In the genomic region with DNA sequence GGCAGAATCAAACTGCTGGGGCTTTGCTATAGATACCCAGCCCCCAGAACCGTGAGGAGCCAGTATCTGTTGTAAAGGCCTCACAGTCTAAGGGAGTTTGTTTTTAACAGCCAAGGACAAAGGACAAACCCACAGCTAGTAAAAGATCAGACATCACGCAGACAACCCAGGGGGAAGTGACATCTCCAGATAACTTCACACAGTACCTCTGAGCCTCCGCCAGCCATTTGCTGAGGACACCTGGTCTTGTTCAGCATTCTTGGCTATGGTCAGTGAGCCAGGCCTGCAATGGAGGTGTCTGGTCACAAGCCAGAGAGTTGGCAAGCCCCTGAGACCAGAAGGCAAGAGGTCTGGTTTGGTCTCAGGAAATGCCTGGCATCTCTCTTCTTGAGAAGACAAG, we compare ENCODE assay signal across 8 mouse cellular contexts. TPM values are rescaled to one million over a fixed set of nuclear protein-coding genes. Genes with fewer than 3 reads are reported as not detected.
DNase-seq lines count a peak whose midpoint lies in the region; ATAC-seq and TF ChIP-seq lines count a peak whose summit lies in the region.

No protein-coding gene starts in this region.

- DNase-seq in thymus, postnatal 0 days (ENCODE audit: low spot score), result peak; percentile 16
- no peak for DNase-seq in thymus, adult 18-20 months
- no peak for DNase-seq in limb, embryonic 14.5 days (ENCODE audit: low spot score)
- DNase-seq in thymus, postnatal 25 days, result peak; percentile 33
- no peak for DNase-seq in frontal cortex, postnatal 25 days (ENCODE audit: low spot score in 2 of 2)
- DNase-seq in adrenal gland, postnatal 4 days (ENCODE audit: low spot score in 2 of 2), result no peak
- DNase-seq in heart, postnatal 4 days, result no peak

- no peak for ATAC-seq in embryonic facial prominence, embryonic 13.5 days (ENCODE audit: insufficient number of reproducible peaks, insufficient read depth, low FRiP score, low TSS enrichment, low read depth)
- no peak for ATAC-seq in limb, embryonic 14.5 days (ENCODE audit: low FRiP score, low read depth)

- no peaks in the 10 kb centered on the region for H3K9me3 ChIP-seq in embryonic facial prominence, embryonic 13.5 days
- no peaks in the 10 kb centered on the region for H3K9me3 ChIP-seq in limb, embryonic 14.5 days (ENCODE audit: control insufficient read depth, low read length)

- peak overlapping the region; percentile 74; the same call in 1 of the 2 replicates for H3K9ac ChIP-seq in embryonic facial prominence, embryonic 13.5 days
- H3K9ac ChIP-seq in limb, embryonic 14.5 days (ENCODE audit: low read depth, low read length, severe bottlenecking), result no peak overlapping the region

- H3K4me2 ChIP-seq in embryonic facial prominence, embryonic 13.5 days, result peak overlapping the region; percentile 100
- peak overlapping the region; percentile 96 for H3K4me2 ChIP-seq in limb, embryonic 14.5 days (replicated peaks; ENCODE audit: low read depth, low read length, severe bottlenecking)

- 67% methylated on average over 3 of the region's 3 CpGs for WGBS in embryonic facial prominence, embryonic 13.5 days
- WGBS in limb, embryonic 14.5 days, result 54% methylated on average over 3 of the region's 3 CpGs

- H3K4me3 ChIP-seq in embryonic facial prominence, embryonic 13.5 days, result peak overlapping the region; percentile 91
- H3K4me3 ChIP-seq in limb, embryonic 14.5 days (replicated peaks; ENCODE audit: low read length), result peak overlapping the region; percentile 92

- no peak for TF ChIP-seq POLR2A in limb, embryonic 14.5 days (IDR thresholded peaks at IDR 0.05; ENCODE audit: borderline replicate concordance, extremely low read depth, insufficient read depth, insufficient read length)

- peaks cover 52% of the 10 kb centered on the region for H3K4me1 ChIP-seq in embryonic facial prominence, embryonic 13.5 days
- peaks cover 31% of the 10 kb centered on the region for H3K4me1 ChIP-seq in limb, embryonic 14.5 days (ENCODE audit: control insufficient read depth, insufficient read depth, low read length)

- no peaks in the 10 kb centered on the region for H3K27me3 ChIP-seq in embryonic facial prominence, embryonic 13.5 days
- H3K27me3 ChIP-seq in limb, embryonic 14.5 days (ENCODE audit: control insufficient read depth, insufficient read depth, low read length), result no peaks in the 10 kb centered on the region

- peaks cover 26% of the 10 kb centered on the region for H3K36me3 ChIP-seq in embryonic facial prominence, embryonic 13.5 days
- peaks cover 26% of the 10 kb centered on the region for H3K36me3 ChIP-seq in limb, embryonic 14.5 days (ENCODE audit: control insufficient read depth, insufficient read depth, low read length)

- peak overlapping the region; percentile 99 for H3K27ac ChIP-seq in embryonic facial prominence, embryonic 13.5 days
- H3K27ac ChIP-seq in limb, embryonic 14.5 days (replicated peaks; ENCODE audit: low read depth, low read length), result peak overlapping the region; percentile 94

RNA-seq across cellular contexts. Expression of a gene that starts 1.0 kb away (rescaled TPM):
- polyA plus RNA-seq in thymus, postnatal 0 days (2015; fragmentation: Nextera tagmentation; extraction: Ambion mirVana), result 68.8 and 69.7 TPM in 2 replicates
- 211 and 213 TPM in 2 replicates for polyA plus RNA-seq in embryonic facial prominence, embryonic 13.5 days (2015; fragmentation: Nextera tagmentation; extraction: Ambion mirVana)
- polyA plus RNA-seq in limb, embryonic 14.5 days (2012; rRNA removed), result 274 and 383 TPM in 2 replicates
- 216 and 218 TPM in 2 replicates for polyA plus RNA-seq in limb, embryonic 14.5 days (2014; fragmentation: Nextera tagmentation; extraction: Ambion mirVana)
- 100 to 1,000 TPM; 412 to 445 TPM for total RNA-seq in adrenal gland, postnatal 4 days (2021)
- total RNA-seq in heart, postnatal 4 days (2021), result 10 to 100 TPM; 78.1 to 82.1 TPM

RNA-seq across cellular contexts. Expression of a gene that starts 40.4 kb away (rescaled TPM):
- 0.18 TPM in 2 replicates for polyA plus RNA-seq in thymus, postnatal 0 days (2015; fragmentation: Nextera tagmentation; extraction: Ambion mirVana)
- 0.15 and 0.25 TPM in 2 replicates for polyA plus RNA-seq in embryonic facial prominence, embryonic 13.5 days (2015; fragmentation: Nextera tagmentation; extraction: Ambion mirVana)
- polyA plus RNA-seq in limb, embryonic 14.5 days (2012; rRNA removed), result 0.76 and 0.80 TPM in 2 replicates
- polyA plus RNA-seq in limb, embryonic 14.5 days (2014; fragmentation: Nextera tagmentation; extraction: Ambion mirVana), result 0.12 and 0.35 TPM in 2 replicates
- 1 to 10 TPM; 2.0 to 2.2 TPM for total RNA-seq in adrenal gland, postnatal 4 days (2021)
- total RNA-seq in heart, postnatal 4 days (2021), result 10 to 100 TPM; 47.7 to 52.4 TPM

Comparison
In these comparisons a context has a peak if more than half of its experiments do, and no peak if none do; other contexts are left out.
1. DNase-seq: peak in thymus, postnatal 0 days (single experiment) and thymus, postnatal 25 days (single experiment); none in thymus, adult 18-20 months (0 of 2), limb, embryonic 14.5 days (single experiment), frontal cortex, postnatal 25 days (0 of 2), adrenal gland, postnatal 4 days (0 of 2) and heart, postnatal 4 days (single experiment).